Mouse (Mus musculus) intestine, postnatal 0 days (tissue): ENCODE data around the gene Arhgap32. TPM values are rescaled to one million over a fixed set of nuclear protein-coding genes. Genes with fewer than 3 reads are reported as not detected.

Source experiments
- ATAC-seq: fragments of 200-750 bp; cut with Nextera tagmentation; 2 replicates; pipeline ENCODE4 v1.8.0; 2017; ENCODE audit warnings: mild to moderate bottlenecking, moderate TSS enrichment, moderate library complexity
- H3K27ac ChIP-seq: fragments of 300-500 bp; sonication (generic); 2 replicates; pipeline ENCODE4 v1.5.1; 2014; ENCODE audit warnings: mild to moderate bottlenecking, low read depth, low read length, moderate library complexity
- H3K27me3 ChIP-seq: fragments of 300-500 bp; sonication (generic); replicated peaks from 2 replicates; pipeline ENCODE4 v1.6.1; 2014; ENCODE audit warnings: low read length, mixed read lengths; ENCODE audit not compliant: control insufficient read depth, insufficient read depth
- H3K36me3 ChIP-seq: fragments of 300-500 bp; sonication (generic); 2 replicates; pipeline ENCODE4 v1.6.1; 2014; ENCODE audit warnings: mild to moderate bottlenecking, moderate library complexity; ENCODE audit not compliant: control insufficient read depth, insufficient read depth
- H3K4me1 ChIP-seq: fragments of 300-500 bp; sonication (generic); replicated peaks from 2 replicates; pipeline ENCODE4 v1.6.1; 2014; ENCODE audit warnings: antibody characterized with exemption, low read length, mixed read lengths; ENCODE audit not compliant: control insufficient read depth, insufficient read depth
- H3K4me2 ChIP-seq: fragments of 300-500 bp; sonication (generic); replicated peaks from 2 replicates; pipeline ENCODE4 v1.6.1; 2014; ENCODE audit warnings: low read depth, mild to moderate bottlenecking, moderate library complexity
- H3K4me3 ChIP-seq: fragments of 300-500 bp; sonication (generic); 2 replicates; pipeline ENCODE4 v1.5.1; 2014; ENCODE audit warnings: low read depth, low read length
- H3K9ac ChIP-seq: fragments of 300-500 bp; sonication (generic); 2 replicates; pipeline ENCODE4 v1.6.1; 2014; ENCODE audit warnings: mild to moderate bottlenecking, low read depth, low read length
- H3K9me3 ChIP-seq: fragments of 300-500 bp; sonication (generic); 2 replicates; pipeline ENCODE4 v1.6.1; 2016; ENCODE audit warnings: mixed run types; ENCODE audit not compliant: control insufficient read depth
- CTCF ChIP-seq: sonication (generic); IDR thresholded peaks from 2 replicates; pipeline ENCODE4 v1.5.1; 2016; ENCODE audit warnings: low read depth, mild to moderate bottlenecking, control low read depth, antibody characterized with exemption, moderate library complexity
- WGBS: fragments of 180-500 bp; shearing (Covaris S2); extraction: QIAGEN DNeasy Blood & Tissue Kit; methylation state at CpG from one replicate; pipeline ENCODE4 v1.1.7; 2014; 5-methylcytosine and 5-hydroxymethylcytosine counted together
- polyA plus RNA-seq: library from polyadenylated mRNA; unstranded; fragments of >200 nt; fragmentation: Nextera tagmentation; extraction: Ambion mirVana; gene quantifications from 2 replicates; pipeline ENCODE4 v1.2.1, GENCODE M21; 2015

The Arhgap32 gene
- polyA plus RNA-seq, 1 experiment from 2014 or later: 18.1 TPM

DNA sequence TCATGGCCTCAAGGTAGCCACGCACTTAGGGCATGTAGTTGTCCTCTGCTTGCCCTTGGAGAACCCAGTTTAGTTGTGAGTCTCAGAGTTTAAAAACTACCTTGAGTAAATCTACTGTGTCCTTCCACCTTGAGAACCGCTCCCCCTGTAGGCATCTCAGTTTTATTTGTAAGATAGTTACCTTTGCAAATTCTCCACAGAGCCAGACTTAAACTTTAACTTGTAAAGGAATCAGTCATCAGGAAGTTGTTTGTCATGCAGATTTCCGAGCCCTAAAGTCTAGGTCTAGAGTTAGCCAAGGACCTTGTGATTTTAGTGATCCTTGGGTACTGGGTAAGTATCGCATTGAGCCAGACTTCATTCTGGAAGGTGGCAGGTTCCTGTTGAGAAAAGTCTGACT, 20.4 kb upstream of the Arhgap32 start:
- no peaks in the 10 kb centered on the region for H3K4me1 ChIP-seq
- no peak overlapping the region for H3K9ac ChIP-seq
- H3K27ac ChIP-seq: no peak overlapping the region
- no peaks in the 10 kb centered on the region for H3K9me3 ChIP-seq
- no peak overlapping the region for H3K4me3 ChIP-seq
- no peak for TF ChIP-seq CTCF
- no peak overlapping the region for H3K4me2 ChIP-seq
- 79% methylated on average over 4 of the region's 4 CpGs for WGBS
- ATAC-seq: no peak
- H3K36me3 ChIP-seq: no peaks in the 10 kb centered on the region
- H3K27me3 ChIP-seq: no peaks in the 10 kb centered on the region

DNA sequence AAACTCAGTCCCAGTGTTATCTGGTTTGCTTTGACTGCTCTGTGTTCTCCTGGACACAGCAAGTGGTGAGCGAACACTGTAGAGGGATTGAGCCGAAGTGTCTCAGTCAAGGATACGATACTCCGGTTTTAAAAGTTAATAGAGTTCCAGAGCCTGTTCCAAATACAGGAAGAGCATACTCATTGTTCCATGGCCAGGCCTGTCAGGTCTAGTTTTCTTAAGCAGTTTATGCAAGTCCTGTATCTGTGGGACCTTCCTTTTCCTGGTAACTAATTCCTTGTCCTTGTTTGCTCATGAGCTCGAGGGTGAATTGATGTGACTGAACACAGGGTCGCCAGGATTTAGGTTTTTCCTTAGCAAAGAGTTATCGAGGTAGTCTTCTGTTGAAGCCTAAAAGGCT, 19.4 kb upstream of the Arhgap32 start:
- Histone ChIP-seq H3K9ac (no peak overlapping the region), H3K4me1 (no peaks in the 10 kb centered on the region), H3K27me3 (no peaks in the 10 kb centered on the region), H3K4me3 (no peak overlapping the region), H3K36me3 (no peaks in the 10 kb centered on the region), H3K9me3 (no peaks in the 10 kb centered on the region), H3K27ac (no peak overlapping the region), H3K4me2 (no peak overlapping the region)
- WGBS: 46% methylated on average over 7 of the region's 7 CpGs
- no peak for ATAC-seq
- TF ChIP-seq CTCF: no peak

GRCm38 (mm10) chr9:32097123-32097522, 18.8 kb upstream of the Arhgap32 start:
- Histone ChIP-seq H3K9me3 (no peaks in the 10 kb centered on the region), H3K27me3 (no peaks in the 10 kb centered on the region), H3K4me3 (no peak overlapping the region), H3K9ac (no peak overlapping the region), H3K27ac (no peak overlapping the region), H3K4me1 (no peaks in the 10 kb centered on the region), H3K4me2 (no peak overlapping the region), H3K36me3 (no peaks in the 10 kb centered on the region)
- no peak for ATAC-seq
- TF ChIP-seq CTCF: no peak
- 71% methylated on average over 4 of the region's 4 CpGs for WGBS

DNA sequence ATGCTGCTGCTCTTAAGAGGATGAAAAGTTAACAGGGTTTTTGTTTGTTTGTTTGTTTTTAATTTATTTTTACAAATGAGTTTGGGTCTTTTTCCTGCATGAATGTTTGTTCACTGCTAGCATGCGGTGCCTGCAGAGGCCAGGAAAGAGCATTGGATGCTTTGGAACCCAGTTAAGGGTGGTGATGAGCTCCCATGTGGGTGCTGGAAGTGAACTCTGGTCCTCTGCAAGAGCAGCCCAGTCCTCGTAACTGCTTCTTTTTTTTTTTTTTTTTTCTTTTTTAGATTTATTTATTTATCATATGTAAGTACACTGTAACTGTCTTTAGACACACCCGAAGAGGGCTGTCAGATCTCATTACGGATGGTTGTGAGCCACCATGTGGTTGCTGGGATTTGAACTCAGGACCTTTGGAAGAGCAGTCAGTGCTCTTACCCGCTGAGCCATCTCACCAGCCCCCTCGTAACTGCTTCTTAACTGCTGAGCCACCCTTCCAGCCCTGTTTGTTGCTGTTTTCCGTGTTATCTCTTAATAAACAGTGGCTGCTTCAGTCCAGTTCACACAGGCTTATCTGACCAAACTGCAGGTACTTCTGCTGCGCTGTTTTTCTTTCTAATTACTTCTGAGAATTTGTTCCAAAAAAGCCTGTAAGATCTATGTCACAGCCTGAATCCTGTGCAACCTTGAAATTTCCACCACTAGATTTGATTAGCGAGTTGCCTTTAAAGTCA, 17.3 kb upstream of the Arhgap32 start:
- Histone ChIP-seq H3K27me3 (no peaks in the 10 kb centered on the region), H3K4me3 (no peak overlapping the region), H3K9me3 (no peaks in the 10 kb centered on the region), H3K9ac (no peak overlapping the region), H3K4me1 (no peaks in the 10 kb centered on the region), H3K27ac (no peak overlapping the region), H3K36me3 (no peaks in the 10 kb centered on the region), H3K4me2 (no peak overlapping the region)
- WGBS: 81% methylated on average over 9 of the region's 9 CpGs
- ATAC-seq: no peak
- no peak for TF ChIP-seq CTCF

DNA sequence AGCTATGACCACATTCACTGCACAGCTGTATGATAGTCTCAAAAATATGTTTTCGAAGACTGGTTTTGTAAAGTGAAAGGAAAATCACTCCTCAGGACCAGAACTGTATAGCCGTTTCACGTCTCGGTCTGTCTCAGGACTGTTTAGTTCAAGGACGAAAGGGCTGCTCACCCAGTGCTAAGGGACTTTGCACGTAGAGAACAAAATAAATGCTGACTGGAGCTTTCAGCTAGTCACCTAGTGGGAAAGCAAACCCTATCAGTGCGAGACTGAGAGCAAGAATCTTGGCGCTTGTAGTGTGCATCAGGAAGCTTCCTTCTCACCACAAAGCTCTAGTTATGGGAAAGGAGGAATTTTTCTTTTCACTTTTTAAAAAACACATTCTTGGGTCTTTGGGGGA, 15.4 kb upstream of the Arhgap32 start:
- WGBS: 69% methylated on average over 8 of the region's 8 CpGs
- Histone ChIP-seq H3K9ac (no peak overlapping the region), H3K4me3 (no peak overlapping the region), H3K9me3 (no peaks in the 10 kb centered on the region), H3K27me3 (no peaks in the 10 kb centered on the region), H3K4me1 (no peaks in the 10 kb centered on the region), H3K27ac (no peak overlapping the region), H3K4me2 (no peak overlapping the region), H3K36me3 (no peaks in the 10 kb centered on the region)
- no peak for ATAC-seq
- TF ChIP-seq CTCF: no peak

DNA sequence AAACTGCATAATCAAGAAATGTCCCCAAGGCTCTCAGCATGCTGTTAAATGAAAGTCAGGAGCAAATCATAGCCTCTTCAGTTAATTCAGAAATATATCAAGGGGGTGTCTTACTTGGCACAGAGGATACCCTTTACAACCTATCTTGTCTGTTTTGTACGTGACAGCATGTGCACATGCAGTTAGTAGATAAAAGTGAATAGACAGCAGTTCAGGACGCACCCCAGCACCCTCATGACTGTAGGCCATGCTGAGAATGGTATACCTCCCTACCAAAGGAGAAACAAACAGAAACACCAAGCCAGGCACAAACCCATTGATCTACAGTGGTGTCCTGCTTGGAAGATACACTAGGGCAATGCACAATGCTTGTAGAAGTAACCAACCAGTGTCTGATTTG, 14.4 kb upstream of the Arhgap32 start:
- Histone ChIP-seq H3K9me3 (no peaks in the 10 kb centered on the region), H3K27ac (no peak overlapping the region), H3K36me3 (no peaks in the 10 kb centered on the region), H3K4me2 (no peak overlapping the region), H3K4me1 (no peaks in the 10 kb centered on the region), H3K9ac (no peak overlapping the region), H3K27me3 (no peaks in the 10 kb centered on the region), H3K4me3 (no peak overlapping the region)
- TF ChIP-seq CTCF: no peak
- ATAC-seq: no peak
- 87% methylated on average over 2 of the region's 2 CpGs for WGBS

DNA sequence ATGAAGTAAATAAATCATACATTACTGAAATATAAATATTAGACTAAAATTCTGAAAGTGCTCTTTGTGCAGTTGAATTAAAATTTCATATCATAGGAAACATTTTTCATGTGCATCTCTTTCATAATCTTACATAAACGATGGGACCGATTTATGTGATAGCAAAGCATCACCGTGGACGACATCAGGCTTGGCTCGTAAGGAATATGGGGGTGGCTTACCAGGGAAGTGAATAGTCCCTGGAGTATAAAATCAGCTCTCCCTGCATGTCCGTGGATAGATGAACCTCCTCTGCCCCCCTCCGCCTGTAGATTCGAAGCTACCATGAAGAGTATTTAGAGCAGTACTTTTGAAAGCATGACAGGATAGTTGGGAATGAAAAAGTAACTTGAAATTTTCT, 11.3 kb upstream of the Arhgap32 start:
- Histone ChIP-seq H3K9ac (no peak overlapping the region), H3K27me3 (no peaks in the 10 kb centered on the region), H3K27ac (no peak overlapping the region), H3K9me3 (no peaks in the 10 kb centered on the region), H3K4me3 (no peak overlapping the region), H3K4me2 (no peak overlapping the region), H3K36me3 (no peaks in the 10 kb centered on the region), H3K4me1 (no peaks in the 10 kb centered on the region)
- TF ChIP-seq CTCF: no peak
- WGBS: 69% methylated on average over 8 of the region's 8 CpGs
- no peak for ATAC-seq
